Mouse (Mus musculus): ENCODE results near the gene Ceacam2. TPM values are rescaled to one million over a fixed set of nuclear protein-coding genes. Genes with fewer than 3 reads are reported as not detected.
"Not testable (repeated sequence)": the region's sequence is repeated elsewhere in the genome, so short reads cannot be mapped to it uniquely, and the experiment has no call there.

Gene Ceacam2
- polyA plus RNA-seq, 1 experiment from 2014 or later: 0.37 TPM

GRCm38 (mm10) chr7:25480791-25481190 is 58.9 kb downstream of the Ceacam2 start:
- H3K36me3 ChIP-seq (ENCODE audit: control insufficient read depth, insufficient read depth); H3K4me1 ChIP-seq (replicated peaks; ENCODE audit: control insufficient read depth, insufficient read depth, low read length); H3K9ac ChIP-seq (ENCODE audit: low read depth, low read length); H3K27ac ChIP-seq (ENCODE audit: low read depth, low read length); H3K4me2 ChIP-seq (replicated peaks; ENCODE audit: low read depth); H3K9me3 ChIP-seq (ENCODE audit: control insufficient read depth); H3K4me3 ChIP-seq (ENCODE audit: low read depth, low read length); ATAC-seq; H3K27me3 ChIP-seq (replicated peaks; ENCODE audit: control insufficient read depth, insufficient read depth, low read length): not testable (repeated sequence)
- peak; percentile 61 for TF ChIP-seq CTCF (IDR thresholded peaks at IDR 0.05; ENCODE audit: low read depth)
- WGBS: 70% methylated on average over 8 of the region's 8 CpGs

- H3K4me1 ChIP-seq (replicated peaks; ENCODE audit: control insufficient read depth, insufficient read depth, low read length): no peaks in the 10 kb centered on the region
- H3K4me3 ChIP-seq (ENCODE audit: low read depth, low read length): no peak overlapping the region
- peak; percentile 70 for TF ChIP-seq CTCF (IDR thresholded peaks at IDR 0.05; ENCODE audit: low read depth)
- no peaks in the 10 kb centered on the region for H3K27me3 ChIP-seq (replicated peaks; ENCODE audit: control insufficient read depth, insufficient read depth, low read length)
- peaks cover 8% of the 10 kb centered on the region; the same call in 1 of the 2 replicates for H3K36me3 ChIP-seq (ENCODE audit: control insufficient read depth, insufficient read depth)
- H3K27ac ChIP-seq (ENCODE audit: low read depth, low read length): no peak overlapping the region
- H3K4me2 ChIP-seq (replicated peaks; ENCODE audit: low read depth): no peak overlapping the region
- no peak for ATAC-seq
- 0% methylated on average over 1 of the region's 1 CpGs for WGBS
- no peaks in the 10 kb centered on the region for H3K9me3 ChIP-seq (ENCODE audit: control insufficient read depth)
- H3K9ac ChIP-seq (ENCODE audit: low read depth, low read length): no peak overlapping the region
Observed at GRCm38 (mm10) chr7:25479440-25479839, 60.2 kb downstream of the Ceacam2 start.

- H3K9me3 ChIP-seq (ENCODE audit: control insufficient read depth); H3K27me3 ChIP-seq (replicated peaks; ENCODE audit: control insufficient read depth, insufficient read depth, low read length); H3K9ac ChIP-seq (ENCODE audit: low read depth, low read length); H3K36me3 ChIP-seq (ENCODE audit: control insufficient read depth, insufficient read depth); H3K4me3 ChIP-seq (ENCODE audit: low read depth, low read length); H3K4me1 ChIP-seq (replicated peaks; ENCODE audit: control insufficient read depth, insufficient read depth, low read length): not testable (repeated sequence)
- Histone ChIP-seq H3K4me2 (replicated peaks; ENCODE audit: low read depth) (peak overlapping the region; percentile 61; the same call in 1 of the 2 replicates), H3K27ac (ENCODE audit: low read depth, low read length) (peak overlapping the region; percentile 64)
- peak; percentile 72 for ATAC-seq
- 60% methylated on average over 2 of the region's 2 CpGs for WGBS
Observed at GRCm38 (mm10) chr7:25477752-25478093, 61.9 kb downstream of the Ceacam2 start.

GRCm38 (mm10) chr7:25477091-25477751 is 62.4 kb downstream of the Ceacam2 start, which contains the start of gene Ceacam1:
Gene Ceacam1 (minus strand): TSS chr7:25477603.
- ATAC-seq: peak; percentile 93
- H3K4me1 ChIP-seq (replicated peaks; ENCODE audit: control insufficient read depth, insufficient read depth, low read length); H3K9me3 ChIP-seq (ENCODE audit: control insufficient read depth); H3K27me3 ChIP-seq (replicated peaks; ENCODE audit: control insufficient read depth, insufficient read depth, low read length); H3K36me3 ChIP-seq (ENCODE audit: control insufficient read depth, insufficient read depth): not testable (repeated sequence)
- Histone ChIP-seq H3K9ac (ENCODE audit: low read depth, low read length) (peak within 1 kb of the TSS; percentile 37; the same call in 1 of the 2 replicates), H3K4me2 (replicated peaks; ENCODE audit: low read depth) (peak within 1 kb of the TSS; percentile 61), H3K27ac (ENCODE audit: low read depth, low read length) (peak within 1 kb of the TSS; percentile 64), H3K4me3 (ENCODE audit: low read depth, low read length) (peak within 1 kb of the TSS; percentile 31)
- 9% methylated on average over 5 of the region's 5 CpGs for WGBS

- H3K4me2 ChIP-seq (replicated peaks; ENCODE audit: low read depth); H3K27ac ChIP-seq (ENCODE audit: low read depth, low read length); H3K27me3 ChIP-seq (replicated peaks; ENCODE audit: control insufficient read depth, insufficient read depth, low read length); H3K4me1 ChIP-seq (replicated peaks; ENCODE audit: control insufficient read depth, insufficient read depth, low read length); H3K4me3 ChIP-seq (ENCODE audit: low read depth, low read length); H3K9ac ChIP-seq (ENCODE audit: low read depth, low read length); H3K36me3 ChIP-seq (ENCODE audit: control insufficient read depth, insufficient read depth); H3K9me3 ChIP-seq (ENCODE audit: control insufficient read depth); ATAC-seq: not testable (repeated sequence)
- WGBS: 85% methylated on average over 6 of the region's 6 CpGs
Observed at GRCm38 (mm10) chr7:25471821-25472220, 67.8 kb downstream of the Ceacam2 start.

Other genes starting within 250 kb of the Ceacam2 start
- gene Pafah1b3, start 241.9 kb downstream of the Ceacam2 start, polyA plus RNA-seq (2015; fragmentation: Nextera tagmentation; extraction: Ambion mirVana): 87.6 and 91.9 TPM in 2 replicates
- 0.12 TPM in 1 of 2 replicates, not detected in the other for gene Prr19, start 238.4 kb downstream of the Ceacam2 start, polyA plus RNA-seq (2015; fragmentation: Nextera tagmentation; extraction: Ambion mirVana)
- 0.69 and 0.92 TPM in 2 replicates for gene Tmem145, start 233.8 kb downstream of the Ceacam2 start, polyA plus RNA-seq (2015; fragmentation: Nextera tagmentation; extraction: Ambion mirVana)
- 3.4 and 3.8 TPM in 2 replicates for gene Megf8, start 222.7 kb downstream of the Ceacam2 start, polyA plus RNA-seq (2015; fragmentation: Nextera tagmentation; extraction: Ambion mirVana)
- 0.33 TPM in 1 of 2 replicates, not detected in the other for gene Cnfn, start 170.1 kb downstream of the Ceacam2 start, polyA plus RNA-seq (2015; fragmentation: Nextera tagmentation; extraction: Ambion mirVana)
- gene Lipe, start 141.1 kb downstream of the Ceacam2 start, polyA plus RNA-seq (2015; fragmentation: Nextera tagmentation; extraction: Ambion mirVana): 15.0 and 17.5 TPM in 2 replicates
- 0.16 TPM in 1 of 2 replicates, not detected in the other for gene Cxcl17, start 127.0 kb downstream of the Ceacam2 start, polyA plus RNA-seq (2015; fragmentation: Nextera tagmentation; extraction: Ambion mirVana)
- 59.1 and 92.6 TPM in 2 replicates for gene Ceacam1, start 62.3 kb downstream of the Ceacam2 start, polyA plus RNA-seq (2015; fragmentation: Nextera tagmentation; extraction: Ambion mirVana)
- gene Erich4, start 76.0 kb upstream of the Ceacam2 start, polyA plus RNA-seq (2015; fragmentation: Nextera tagmentation; extraction: Ambion mirVana): 117 and 135 TPM in 2 replicates
- gene Dmac2, start 79.6 kb upstream of the Ceacam2 start, polyA plus RNA-seq (2015; fragmentation: Nextera tagmentation; extraction: Ambion mirVana): 29.0 and 32.6 TPM in 2 replicates
- gene B3gnt8, start 86.8 kb upstream of the Ceacam2 start, polyA plus RNA-seq (2015; fragmentation: Nextera tagmentation; extraction: Ambion mirVana): 3.4 and 3.5 TPM in 2 replicates
- 39.8 and 44.3 TPM in 2 replicates for gene Bckdha, start 119.1 kb upstream of the Ceacam2 start, polyA plus RNA-seq (2015; fragmentation: Nextera tagmentation; extraction: Ambion mirVana)
- 50.4 and 52.7 TPM in 2 replicates for gene Exosc5, start 119.3 kb upstream of the Ceacam2 start, polyA plus RNA-seq (2015; fragmentation: Nextera tagmentation; extraction: Ambion mirVana)
- 0.61 and 1.3 TPM in 2 replicates for gene Tmem91, start 135.3 kb upstream of the Ceacam2 start, polyA plus RNA-seq (2015; fragmentation: Nextera tagmentation; extraction: Ambion mirVana)
- gene B9d2, start 140.9 kb upstream of the Ceacam2 start, polyA plus RNA-seq (2015; fragmentation: Nextera tagmentation; extraction: Ambion mirVana): 12.4 and 12.6 TPM in 2 replicates
- gene Tgfb1, start 147.1 kb upstream of the Ceacam2 start, polyA plus RNA-seq (2015; fragmentation: Nextera tagmentation; extraction: Ambion mirVana): 1.7 and 2.2 TPM in 2 replicates
- gene Ccdc97, start 179.2 kb upstream of the Ceacam2 start, polyA plus RNA-seq (2015; fragmentation: Nextera tagmentation; extraction: Ambion mirVana): 15.9 and 16.5 TPM in 2 replicates
- 32.1 TPM in 2 replicates for gene Hnrnpul1, start 214.9 kb upstream of the Ceacam2 start, polyA plus RNA-seq (2015; fragmentation: Nextera tagmentation; extraction: Ambion mirVana)
- 52.1 and 58.8 TPM in 2 replicates for gene Axl, start 248.8 kb upstream of the Ceacam2 start, polyA plus RNA-seq (2015; fragmentation: Nextera tagmentation; extraction: Ambion mirVana)